Mouse (Mus musculus): Measurements from ENCODE around the gene Irs2.

Gene Irs2

GRCm38 (mm10) chr8:10952235-10952634 lies 56.0 kb downstream of the Irs2 start:
- peaks cover 25% of the 10 kb centered on the region for H3K4me1 ChIP-seq (replicated peaks; ENCODE audit: low read depth, low read length)
- H3K4me3 ChIP-seq (replicated peaks; ENCODE audit: low read length): no peak overlapping the region
- TF ChIP-seq NANOG (IDR thresholded peaks at IDR 0.05; ENCODE audit: borderline replicate concordance, low read length) (no peak), POU5F1 (IDR thresholded peaks at IDR 0.05; ENCODE audit: borderline replicate concordance, low read length) (no peak), CTCF (conservative IDR thresholded peaks at IDR 0.05; ENCODE audit: low read length) (no peak)
- no peaks in the 10 kb centered on the region for H3K36me3 ChIP-seq (ENCODE audit: insufficient read depth, low read length)
- H3K9me3 ChIP-seq (ENCODE audit: low read length): no peaks in the 10 kb centered on the region
- H3K27me3 ChIP-seq (ENCODE audit: insufficient read depth, low read length): peaks cover 34% of the 10 kb centered on the region

DNA sequence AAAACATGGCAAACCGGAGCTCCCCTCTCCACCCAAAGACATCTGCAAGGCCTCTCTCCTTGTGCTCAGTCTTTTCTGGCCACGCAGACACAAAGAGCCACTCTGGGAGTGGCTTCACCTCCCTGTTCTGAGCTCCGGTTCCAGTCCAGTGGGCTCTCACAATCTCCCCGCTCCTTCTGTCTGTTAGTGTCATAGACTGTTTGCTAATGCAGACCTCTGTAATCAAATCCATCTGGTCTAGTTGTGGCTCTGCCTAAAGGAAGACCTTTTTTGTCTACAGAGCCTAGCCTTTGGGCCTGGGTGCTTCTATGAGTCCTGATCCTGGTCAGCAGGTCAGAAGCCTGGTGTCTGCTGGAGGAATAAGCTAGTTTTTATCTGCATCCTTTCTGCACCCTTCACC lies 56.7 kb downstream of the Irs2 start:
- Histone ChIP-seq H3K27me3 (ENCODE audit: insufficient read depth, low read length) (peaks cover 36% of the 10 kb centered on the region), H3K36me3 (ENCODE audit: insufficient read depth, low read length) (no peaks in the 10 kb centered on the region), H3K9me3 (ENCODE audit: low read length) (no peaks in the 10 kb centered on the region), H3K4me3 (replicated peaks; ENCODE audit: low read length) (no peak overlapping the region), H3K4me1 (replicated peaks; ENCODE audit: low read depth, low read length) (peaks cover 32% of the 10 kb centered on the region)
- TF ChIP-seq POU5F1 (IDR thresholded peaks at IDR 0.05; ENCODE audit: borderline replicate concordance, low read length): no peak
- TF ChIP-seq CTCF (conservative IDR thresholded peaks at IDR 0.05; ENCODE audit: low read length): no peak
- TF ChIP-seq NANOG (IDR thresholded peaks at IDR 0.05; ENCODE audit: borderline replicate concordance, low read length): no peak

DNA sequence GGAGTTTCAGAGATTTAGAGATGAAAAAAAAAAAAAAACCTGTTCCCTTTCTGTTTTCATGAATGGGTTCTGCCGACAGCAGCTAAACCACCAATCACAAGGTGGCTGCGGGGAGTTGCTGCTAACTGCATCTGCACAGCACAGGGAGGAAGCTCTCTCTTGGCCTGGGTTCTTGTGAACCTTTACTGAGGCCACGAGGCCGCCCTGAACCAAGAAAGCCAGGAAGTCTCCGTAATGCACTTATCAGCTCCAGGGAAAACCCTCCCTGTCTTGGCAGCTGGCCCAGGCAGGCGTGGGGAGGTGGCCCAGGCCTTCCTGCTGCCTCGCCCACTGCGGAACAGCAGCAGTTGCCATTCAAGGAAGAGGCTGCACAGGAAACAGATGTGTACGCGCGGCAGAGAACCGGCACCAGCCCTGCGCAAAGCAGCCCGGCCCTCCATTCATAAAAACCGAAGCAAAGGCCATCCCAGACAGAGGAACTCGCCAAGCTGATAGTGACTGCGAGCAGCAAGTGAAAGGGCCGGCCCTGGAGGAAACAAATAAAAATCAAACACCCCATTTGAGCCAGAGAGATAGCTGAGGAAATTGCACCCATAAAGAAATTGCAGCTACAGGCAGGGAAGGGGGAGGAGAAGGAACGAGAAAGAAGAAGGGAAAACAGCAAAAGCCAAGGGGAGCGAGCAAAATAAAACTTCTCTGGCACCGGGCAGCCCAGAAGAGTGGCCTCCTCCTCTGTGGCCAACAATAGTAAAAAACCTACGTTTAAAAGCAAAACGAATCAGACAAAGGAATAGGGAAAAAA lies 62.1 kb downstream of the Irs2 start:
- Histone ChIP-seq H3K9me3 (ENCODE audit: low read length) (no peaks in the 10 kb centered on the region), H3K4me3 (replicated peaks; ENCODE audit: low read length) (peak overlapping the region; percentile 60), H3K27me3 (ENCODE audit: insufficient read depth, low read length) (peaks cover 56% of the 10 kb centered on the region), H3K36me3 (ENCODE audit: insufficient read depth, low read length) (no peaks in the 10 kb centered on the region), H3K4me1 (replicated peaks; ENCODE audit: low read depth, low read length) (peaks cover 29% of the 10 kb centered on the region)
- no peak for TF ChIP-seq POU5F1 (IDR thresholded peaks at IDR 0.05; ENCODE audit: borderline replicate concordance, low read length)

GRCm38 (mm10) chr8:10945490-10945889 lies 62.8 kb downstream of the Irs2 start:
- peaks cover 49% of the 10 kb centered on the region for H3K27me3 ChIP-seq (ENCODE audit: insufficient read depth, low read length)
- peaks cover 30% of the 10 kb centered on the region for H3K4me1 ChIP-seq (replicated peaks; ENCODE audit: low read depth, low read length)
- 0 out of 2 replicates have a peak overlapping the region, but pooled peaks have one; percentile 60 for H3K4me3 ChIP-seq (replicated peaks; ENCODE audit: low read length)
- TF ChIP-seq POU5F1 (IDR thresholded peaks at IDR 0.05; ENCODE audit: borderline replicate concordance, low read length): no peak
- TF ChIP-seq CTCF (conservative IDR thresholded peaks at IDR 0.05; ENCODE audit: low read length): no peak
- no peak for TF ChIP-seq NANOG (IDR thresholded peaks at IDR 0.05; ENCODE audit: borderline replicate concordance, low read length)
- H3K9me3 ChIP-seq (ENCODE audit: low read length): no peaks in the 10 kb centered on the region
- no peaks in the 10 kb centered on the region for H3K36me3 ChIP-seq (ENCODE audit: insufficient read depth, low read length)

GRCm38 (mm10) chr8:10943314-10944060 lies 64.8 kb downstream of the Irs2 start:
- Histone ChIP-seq H3K4me3 (replicated peaks; ENCODE audit: low read length) (no peak overlapping the region), H3K36me3 (ENCODE audit: insufficient read depth, low read length) (no peaks in the 10 kb centered on the region), H3K27me3 (ENCODE audit: insufficient read depth, low read length) (peaks cover 54% of the 10 kb centered on the region), H3K4me1 (replicated peaks; ENCODE audit: low read depth, low read length) (peaks cover 32% of the 10 kb centered on the region), H3K9me3 (ENCODE audit: low read length) (no peaks in the 10 kb centered on the region)
- TF ChIP-seq NANOG (IDR thresholded peaks at IDR 0.05; ENCODE audit: borderline replicate concordance, low read length) (no peak), CTCF (conservative IDR thresholded peaks at IDR 0.05; ENCODE audit: low read length) (no peak), POU5F1 (IDR thresholded peaks at IDR 0.05; ENCODE audit: borderline replicate concordance, low read length) (no peak)

GRCm38 (mm10) chr8:10939883-10940282 lies 68.4 kb downstream of the Irs2 start:
- peaks cover 29% of the 10 kb centered on the region for H3K27me3 ChIP-seq (ENCODE audit: insufficient read depth, low read length)
- no peak for TF ChIP-seq NANOG (IDR thresholded peaks at IDR 0.05; ENCODE audit: borderline replicate concordance, low read length)
- no peak for TF ChIP-seq CTCF (conservative IDR thresholded peaks at IDR 0.05; ENCODE audit: low read length)
- TF ChIP-seq POU5F1 (IDR thresholded peaks at IDR 0.05; ENCODE audit: borderline replicate concordance, low read length): no peak

GRCm38 (mm10) chr8:10939210-10939782 lies 69.0 kb downstream of the Irs2 start:
- Histone ChIP-seq H3K4me3 (replicated peaks; ENCODE audit: low read length) (no peak overlapping the region), H3K9me3 (ENCODE audit: low read length) (no peaks in the 10 kb centered on the region), H3K36me3 (ENCODE audit: insufficient read depth, low read length) (no peaks in the 10 kb centered on the region), H3K4me1 (replicated peaks; ENCODE audit: low read depth, low read length) (peaks cover 37% of the 10 kb centered on the region), H3K27me3 (ENCODE audit: insufficient read depth, low read length) (peaks cover 26% of the 10 kb centered on the region)
- no peak for TF ChIP-seq POU5F1 (IDR thresholded peaks at IDR 0.05; ENCODE audit: borderline replicate concordance, low read length)
- TF ChIP-seq CTCF (conservative IDR thresholded peaks at IDR 0.05; ENCODE audit: low read length): no peak
- TF ChIP-seq NANOG (IDR thresholded peaks at IDR 0.05; ENCODE audit: borderline replicate concordance, low read length): no peak

More at GRCm38 (mm10) chr8:10939883-10940282, 68.4 kb downstream of the Irs2 start:
- Histone ChIP-seq H3K9me3 (ENCODE audit: low read length) (no peaks in the 10 kb centered on the region), H3K4me3 (replicated peaks; ENCODE audit: low read length) (no peak overlapping the region), H3K36me3 (ENCODE audit: insufficient read depth, low read length) (no peaks in the 10 kb centered on the region), H3K4me1 (replicated peaks; ENCODE audit: low read depth, low read length) (peaks cover 31% of the 10 kb centered on the region)

DNA sequence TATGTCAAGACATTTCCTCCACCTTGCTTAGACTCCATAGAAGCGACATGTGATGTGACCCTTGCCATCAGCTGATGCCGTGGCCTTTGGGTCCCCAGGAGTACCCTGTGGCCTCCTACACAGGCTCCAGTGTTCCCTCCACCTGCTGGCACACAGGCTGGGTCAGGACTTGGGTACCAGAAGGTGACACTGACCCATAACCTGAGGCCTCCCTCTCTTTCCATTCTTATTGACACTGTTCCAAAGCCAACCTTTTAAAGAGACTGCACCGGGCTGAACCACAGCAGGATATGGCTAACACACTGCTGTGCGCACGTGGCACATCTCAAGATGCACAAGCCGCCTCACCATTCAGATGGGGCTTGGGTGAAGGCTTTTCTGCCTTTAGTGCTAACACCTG lies 70.0 kb downstream of the Irs2 start:
- H3K4me1 ChIP-seq (replicated peaks; ENCODE audit: low read depth, low read length): peaks cover 37% of the 10 kb centered on the region

More for the DNA sequence above, 70.0 kb downstream of the Irs2 start:
- Histone ChIP-seq H3K27me3 (ENCODE audit: insufficient read depth, low read length) (peaks cover 23% of the 10 kb centered on the region), H3K4me3 (replicated peaks; ENCODE audit: low read length) (no peak overlapping the region), H3K36me3 (ENCODE audit: insufficient read depth, low read length) (no peaks in the 10 kb centered on the region), H3K9me3 (ENCODE audit: low read length) (no peaks in the 10 kb centered on the region)
- TF ChIP-seq NANOG (IDR thresholded peaks at IDR 0.05; ENCODE audit: borderline replicate concordance, low read length): no peak
- TF ChIP-seq POU5F1 (IDR thresholded peaks at IDR 0.05; ENCODE audit: borderline replicate concordance, low read length): no peak
- no peak for TF ChIP-seq CTCF (conservative IDR thresholded peaks at IDR 0.05; ENCODE audit: low read length)

All from E14TG2a.4 (cell line).